Mouse (Mus musculus): ENCODE results near the gene Lamtor5. TPM values are rescaled to one million over a fixed set of nuclear protein-coding genes. Genes with fewer than 3 reads are reported as not detected.

Lamtor5 gene
- 6.4 and 7.3 TPM in 2 replicates for polyA plus RNA-seq (2012; ENCODE audit: low replicate concordance)

DNA sequence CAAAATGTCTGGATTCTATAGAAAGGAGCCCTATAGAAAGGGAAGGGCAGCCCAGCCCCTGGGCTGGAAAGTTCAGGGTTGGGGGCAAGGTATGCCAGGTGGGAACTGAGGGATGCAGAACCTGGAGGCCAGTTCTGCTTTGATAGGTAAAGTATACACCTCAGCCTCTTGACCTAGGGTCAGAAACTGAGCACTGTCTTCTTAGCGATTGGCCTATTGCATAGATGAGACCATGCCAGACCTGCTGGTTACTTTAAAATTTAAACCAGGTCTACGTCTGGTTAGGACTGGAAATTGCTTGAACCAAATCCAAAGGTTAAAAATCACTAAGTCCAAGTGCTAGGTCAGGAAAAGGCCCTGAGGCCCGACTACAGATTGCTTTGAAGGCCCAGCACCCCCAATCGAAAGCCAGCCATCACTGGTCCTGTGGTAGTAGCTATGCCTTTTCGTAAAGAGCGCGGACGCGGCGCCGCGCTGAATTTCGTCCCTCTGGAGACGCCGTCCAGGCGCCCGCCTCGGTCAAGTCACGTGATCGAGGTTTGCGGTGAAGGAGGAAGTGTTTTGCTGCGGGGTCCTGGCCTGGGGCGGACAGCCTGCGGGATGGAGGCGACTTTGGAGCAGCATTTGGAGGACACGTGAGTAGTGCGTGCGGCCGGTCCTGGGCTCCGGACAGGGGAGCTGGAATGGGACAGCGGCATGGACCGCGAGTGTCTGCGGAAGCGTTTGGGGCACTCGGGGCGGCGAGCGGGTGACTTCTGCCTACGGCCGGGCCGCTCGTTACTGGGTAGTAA, at the start of gene Lamtor5:
Gene Lamtor5 (plus strand): TSS at position 380 of the 791 bp plus-strand sequence.

DNA sequence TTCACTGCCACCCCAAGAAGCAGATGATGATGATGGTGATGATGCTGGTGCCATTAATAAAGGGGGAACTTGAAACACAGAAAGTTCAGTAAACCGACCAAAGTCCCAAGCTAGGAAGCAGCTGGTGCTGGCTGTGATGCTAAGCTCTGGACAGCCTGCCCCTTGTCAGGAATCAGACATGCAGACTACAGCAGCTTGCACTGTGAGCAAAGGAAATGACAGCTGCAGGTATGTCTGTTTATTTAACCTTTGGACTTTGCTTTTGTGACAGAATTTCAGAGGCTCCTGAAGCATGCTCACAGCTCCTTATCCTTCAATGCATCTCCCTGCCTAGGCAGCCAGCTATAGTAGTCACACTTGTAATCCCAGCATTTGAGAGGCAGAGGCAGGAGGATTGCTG, 48.1 kb upstream of the Lamtor5 start, which contains the start of gene A630076J17Rik:
Gene A630076J17Rik (plus strand): TSS at position 88 of the 400 bp plus-strand sequence.

DNA sequence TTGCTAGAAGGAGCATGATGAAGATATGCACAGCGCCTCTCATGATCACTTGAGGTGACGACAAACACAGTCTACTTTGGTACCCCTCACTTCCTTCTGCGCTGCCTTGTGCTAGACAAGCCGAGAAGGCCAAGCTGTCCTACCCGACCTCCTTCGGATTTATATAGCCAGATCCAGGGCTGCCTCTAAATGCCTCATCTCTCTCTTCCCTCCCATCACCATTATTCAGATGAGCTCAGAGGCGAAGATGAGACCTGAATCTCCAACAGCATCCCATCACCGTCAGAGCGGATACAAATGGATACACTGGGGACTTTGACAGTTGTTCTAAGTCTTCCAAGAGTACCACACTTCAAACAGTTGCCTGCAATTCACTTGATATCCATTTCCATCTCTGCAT, 39.1 kb upstream of the Lamtor5 start, which contains the start of gene Prok1:
Gene Prok1 (minus strand): TSS at position 101 of the 400 bp plus-strand sequence.

DNA sequence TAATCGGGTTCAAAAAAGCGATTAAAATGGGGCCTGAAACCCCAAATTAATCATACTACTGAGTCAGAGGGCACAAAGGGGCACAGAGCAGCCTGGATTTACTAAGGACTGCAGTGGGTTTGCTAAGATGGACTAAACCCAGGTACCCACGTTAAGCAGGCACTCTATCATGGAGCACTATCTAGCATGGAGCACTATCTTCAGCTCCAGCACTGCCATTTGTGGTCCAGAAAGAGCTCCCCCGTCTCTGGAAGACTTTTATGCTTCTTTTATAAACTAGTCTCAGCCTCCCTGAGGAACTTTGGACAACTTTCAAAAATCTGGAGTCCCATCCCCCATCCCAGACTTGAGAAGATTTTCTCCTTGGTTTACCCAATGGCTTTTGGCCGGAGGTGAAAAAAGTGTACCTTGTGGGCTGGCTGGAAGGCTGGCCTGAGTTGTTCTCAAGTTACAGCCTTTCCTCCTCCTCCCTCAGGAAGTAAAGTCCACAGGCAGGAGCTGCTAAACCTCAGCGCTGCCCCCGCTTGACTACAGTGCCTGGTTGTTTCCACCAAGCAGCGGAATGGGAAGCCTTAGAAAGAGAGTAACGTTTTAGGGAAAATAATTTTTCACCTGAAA, 12.2 kb downstream of the Lamtor5 start, which contains the start of gene Slc16a4:
Gene Slc16a4 (plus strand): TSS at position 467 of the 618 bp plus-strand sequence.

Other genes with a start within 250 kb of the Lamtor5 start
- gene Kcna3, start 242.7 kb upstream of the Lamtor5 start, polyA plus RNA-seq (2012; ENCODE audit: low replicate concordance) = 8.2 and 14.9 TPM in 2 replicates
- 0.20 and 0.71 TPM in 2 replicates for gene Kcna2, start 177.7 kb upstream of the Lamtor5 start, polyA plus RNA-seq (2012; ENCODE audit: low replicate concordance)
- not detected in 2 replicates for gene Kcna10, start 95.8 kb upstream of the Lamtor5 start, polyA plus RNA-seq (2012; ENCODE audit: low replicate concordance)
- not detected in 2 replicates for gene Cym, start 57.1 kb upstream of the Lamtor5 start, polyA plus RNA-seq (2012; ENCODE audit: low replicate concordance)
- not detected in 2 replicates for gene A630076J17Rik, start 48.2 kb upstream of the Lamtor5 start, polyA plus RNA-seq (2012; ENCODE audit: low replicate concordance)
- 0.10 TPM in 1 of 2 replicates, not detected in the other for gene Prok1, start 39.2 kb upstream of the Lamtor5 start, polyA plus RNA-seq (2012; ENCODE audit: low replicate concordance)
- gene Slc16a4, start 12.4 kb downstream of the Lamtor5 start, polyA plus RNA-seq (2012; ENCODE audit: low replicate concordance) = 0.07 TPM in 1 of 2 replicates, not detected in the other
- 5.4 and 8.2 TPM in 2 replicates for gene Rbm15, start 54.8 kb downstream of the Lamtor5 start, polyA plus RNA-seq (2012; ENCODE audit: low replicate concordance)
- not detected in 2 replicates for gene Kcnc4, start 180.7 kb downstream of the Lamtor5 start, polyA plus RNA-seq (2012; ENCODE audit: low replicate concordance)
- gene Slc6a17, start 239.2 kb downstream of the Lamtor5 start, polyA plus RNA-seq (2012; ENCODE audit: low replicate concordance) = 0.03 TPM in 1 of 2 replicates, not detected in the other

Measured in leukemia stem cell, adult 10-12 weeks (primary cell).